Mouse (Mus musculus): ENCODE data around the gene Mthfs.
"Not testable (repeated sequence)": the region's sequence is repeated elsewhere in the genome, so short reads cannot be mapped to it uniquely, and the experiment has no call there.

The Mthfs gene

DNA sequence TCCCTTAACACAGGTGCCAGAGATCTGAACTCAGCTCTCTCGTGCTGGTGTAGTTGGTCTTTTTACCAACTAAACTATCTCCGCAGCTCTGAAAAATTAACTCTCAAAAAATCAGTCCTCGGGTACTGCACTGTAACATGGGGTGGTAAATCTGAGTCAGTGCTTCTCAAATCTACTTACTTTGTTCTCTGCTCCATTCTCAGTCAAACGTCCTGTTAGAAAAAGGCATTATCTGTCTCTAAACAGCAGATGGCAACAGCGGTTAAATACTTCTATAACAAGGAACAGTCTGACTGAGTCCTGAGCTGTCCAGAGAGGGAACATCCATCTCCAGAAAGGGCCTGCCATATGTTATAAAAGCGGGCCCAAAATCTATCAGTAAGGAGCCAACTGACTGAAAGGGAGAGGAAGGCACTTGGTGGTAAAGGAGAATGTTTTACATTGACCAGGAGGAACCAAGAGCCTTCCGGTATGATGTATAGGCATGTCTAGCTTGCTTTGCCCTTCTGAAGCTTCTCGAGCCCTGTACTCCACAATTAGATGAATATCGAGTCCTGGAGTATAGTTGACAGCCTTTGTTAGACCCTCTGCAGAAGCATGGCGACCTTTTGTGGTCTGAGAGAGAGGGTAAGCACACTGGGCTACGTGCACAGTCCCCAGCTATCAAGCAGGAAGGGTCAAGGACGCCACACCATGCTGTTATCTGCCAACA lies at the start of gene Mthfs:
TSS of gene Mthfs (plus strand) at position 324 of the 712 bp plus-strand sequence.
- DNase-seq (ENCODE audit: low read depth, low spot score) = peak; percentile 32

DNA sequence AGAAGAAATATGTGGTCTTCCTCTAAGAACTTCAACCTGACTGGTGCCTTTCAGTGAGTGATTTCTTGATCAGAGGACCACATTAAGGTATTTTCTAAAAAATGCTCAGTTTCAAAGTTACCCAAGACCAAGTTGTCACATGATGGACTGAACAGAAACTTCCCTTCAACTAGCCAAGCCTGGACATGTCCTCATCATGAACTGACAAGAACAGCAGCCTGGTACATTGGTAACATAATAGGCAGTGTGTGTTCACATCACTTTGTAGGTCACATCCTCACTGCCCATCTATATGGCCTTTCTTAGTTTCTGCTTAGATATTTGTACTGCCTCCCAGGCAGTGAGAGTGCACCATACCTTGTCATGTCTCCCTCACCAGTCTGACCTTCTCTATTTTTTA lies 37.9 kb upstream of the Mthfs start:
- DNase-seq (ENCODE audit: low read depth, low spot score) = not testable (repeated sequence)

DNA sequence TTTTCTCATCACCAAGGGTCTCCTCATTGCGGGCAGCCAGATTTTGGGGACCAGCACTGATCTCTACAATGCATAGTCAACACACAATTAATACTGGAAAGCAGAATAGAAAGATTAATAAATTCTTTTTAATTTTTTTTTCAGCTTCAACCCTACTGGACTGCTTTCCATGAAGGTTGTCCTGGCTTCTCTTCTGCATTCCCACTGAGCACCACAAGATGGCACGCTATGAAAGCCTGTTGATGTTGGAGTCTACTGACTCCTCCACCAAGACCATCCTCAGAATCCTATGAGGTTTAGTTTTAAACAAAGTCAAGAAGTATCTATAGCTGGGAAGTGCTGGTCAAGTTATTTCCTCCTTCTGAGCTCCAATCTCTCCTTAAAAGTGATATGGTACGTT lies 31.6 kb upstream of the Mthfs start:
- peak; percentile 69 for DNase-seq (ENCODE audit: low read depth, low spot score)

DNA sequence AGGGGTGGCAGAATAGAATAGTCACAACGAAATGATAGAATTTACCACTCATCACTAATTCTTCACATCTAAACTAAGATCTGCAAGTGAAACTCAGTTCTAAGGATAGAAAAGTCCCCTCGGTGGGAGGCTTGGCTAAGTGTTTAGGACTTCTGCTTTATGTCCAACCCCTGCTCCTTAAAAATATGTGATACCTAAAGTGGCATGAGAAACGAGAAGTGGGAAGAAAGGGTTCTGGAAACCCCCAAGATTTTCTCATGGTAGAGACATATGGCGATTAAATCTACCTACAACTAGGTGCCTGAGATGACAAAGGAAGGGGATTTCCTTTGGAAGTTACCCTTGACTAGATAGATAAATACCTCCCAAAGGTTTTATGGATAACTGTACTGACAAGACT lies 31.0 kb upstream of the Mthfs start:
- DNase-seq (ENCODE audit: low read depth, low spot score) = not testable (repeated sequence)

DNA sequence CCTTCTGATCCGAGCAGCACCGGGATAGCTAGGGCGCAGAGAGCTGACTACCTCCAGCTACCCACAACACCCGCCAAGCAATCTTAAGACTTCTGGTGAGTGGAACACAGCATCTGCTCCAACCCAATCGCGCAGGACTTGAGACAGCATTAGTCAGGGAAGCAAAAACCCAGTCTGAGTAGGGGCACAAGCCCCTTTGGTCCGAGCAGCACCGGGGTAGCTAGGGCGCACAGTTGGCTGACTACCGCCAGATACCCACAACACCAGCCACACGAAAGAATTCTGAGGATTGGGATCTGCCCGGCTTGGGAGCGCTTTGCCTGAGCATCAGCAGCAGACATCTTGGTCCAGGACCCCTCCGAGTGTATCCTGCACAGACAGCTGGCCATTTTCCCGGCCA lies 23.5 kb upstream of the Mthfs start:
- not testable (repeated sequence) for DNase-seq (ENCODE audit: low read depth, low spot score)

DNA sequence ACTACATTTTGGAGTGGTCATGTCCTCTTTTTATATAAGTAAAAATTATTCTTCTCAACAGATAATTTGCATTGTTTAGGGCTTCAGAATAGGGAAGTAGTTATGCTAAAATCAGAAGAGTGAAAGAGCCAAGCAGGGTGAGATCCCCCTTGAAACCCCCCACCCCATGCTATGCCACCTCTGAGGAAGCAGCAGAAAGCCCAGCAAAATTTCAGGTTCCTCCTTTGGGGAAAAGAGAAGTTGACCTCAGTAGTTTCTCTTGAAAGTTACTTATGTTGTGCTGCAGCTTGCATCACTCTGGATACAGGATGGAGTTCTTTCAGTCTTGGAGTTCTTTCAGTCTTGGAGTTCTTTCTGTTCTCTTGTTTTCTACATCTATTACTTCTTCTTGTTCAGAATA lies 15.0 kb upstream of the Mthfs start:
- not testable (repeated sequence) for DNase-seq (ENCODE audit: low read depth, low spot score)

DNA sequence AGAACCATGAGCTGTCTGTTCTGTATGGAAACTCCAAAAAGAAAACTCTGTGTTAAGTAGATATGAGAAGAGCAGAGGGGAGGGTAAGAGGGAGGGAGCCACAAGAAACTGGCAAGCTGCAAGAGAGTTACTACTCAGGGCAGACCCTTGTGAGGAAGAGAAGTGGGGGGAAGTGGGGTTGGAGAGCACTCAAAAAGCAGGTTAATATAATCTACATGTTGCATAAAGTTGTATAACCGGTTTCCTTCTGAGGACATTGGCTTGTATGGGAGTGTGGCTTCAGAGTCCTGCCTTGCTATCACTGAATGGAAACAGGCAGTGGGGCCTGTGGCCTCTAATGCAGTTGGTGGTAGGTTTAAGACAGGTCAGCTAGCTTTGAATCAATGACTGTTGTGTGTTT lies 13.0 kb upstream of the Mthfs start:
- DNase-seq (ENCODE audit: low read depth, low spot score) = not testable (repeated sequence)

DNA sequence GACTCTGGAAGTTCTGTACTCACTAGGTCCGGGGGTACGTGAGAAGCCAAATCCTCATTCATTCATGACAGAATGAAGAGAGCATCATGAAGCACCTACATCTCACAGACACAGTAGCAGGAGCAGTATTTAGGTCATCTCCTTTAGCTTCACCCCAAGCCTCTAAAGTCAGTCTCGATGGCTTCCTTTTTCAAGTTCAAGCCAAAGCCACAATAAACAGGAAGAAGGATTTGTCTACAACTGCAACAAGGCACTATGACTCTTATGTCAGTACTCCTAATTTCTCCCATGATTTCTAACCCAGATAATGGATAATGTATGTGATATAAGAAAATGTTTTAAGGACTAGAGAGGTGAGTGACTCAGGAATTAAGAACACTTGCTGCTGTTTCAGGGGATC lies 12.1 kb upstream of the Mthfs start:
- peak; percentile 30 for DNase-seq (ENCODE audit: low read depth, low spot score)

DNA sequence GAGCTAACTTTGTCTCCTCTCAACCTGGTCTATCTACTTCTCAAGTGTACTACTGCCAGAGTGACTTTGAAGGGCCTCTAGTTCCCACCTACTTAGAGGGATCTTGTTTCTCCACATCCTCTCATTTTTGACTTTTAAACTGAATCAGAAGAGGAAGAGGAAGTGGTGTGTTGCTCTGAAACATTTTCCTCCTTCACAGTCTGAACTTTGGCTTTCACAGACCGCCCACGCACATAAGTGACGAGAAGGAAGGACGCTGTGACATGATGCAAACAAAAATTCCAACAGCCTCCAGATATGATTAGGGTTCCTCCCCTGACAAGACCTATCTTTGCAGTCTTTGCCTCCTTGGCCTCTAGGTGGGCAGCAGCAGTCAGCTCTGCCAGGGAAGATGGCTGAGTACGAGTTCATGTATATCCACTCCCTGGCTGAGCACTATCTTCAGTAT lies 11.5 kb upstream of the Mthfs start, which contains the start of the genes Bcl2a1b and Gm29094:
TSS of gene Bcl2a1b (plus strand) at position 241 of the 448 bp plus-strand sequence.
TSS of gene Gm29094 (plus strand) at position 411 of the 448 bp plus-strand sequence.
- DNase-seq (ENCODE audit: low read depth, low spot score) = peak; percentile 70

DNA sequence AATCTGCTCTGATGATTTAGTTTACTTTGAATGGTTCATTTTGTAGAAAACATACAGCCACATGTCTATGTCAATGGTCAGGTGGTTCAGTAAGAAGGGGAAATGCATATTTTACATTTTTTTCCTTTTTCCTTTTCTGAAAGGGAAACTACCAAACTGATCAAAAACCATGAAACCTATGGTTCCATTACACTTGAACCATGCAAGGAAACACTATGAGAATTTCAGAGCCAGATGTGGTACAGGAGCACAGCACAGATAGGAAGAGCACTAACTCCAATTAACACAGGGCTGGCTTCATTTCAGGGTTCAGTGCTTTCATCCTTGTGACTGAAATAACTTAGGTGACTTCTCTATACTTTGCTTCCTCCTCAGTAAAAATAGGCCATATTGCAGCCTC lies 8.2 kb upstream of the Mthfs start:
- DNase-seq (ENCODE audit: low read depth, low spot score) = peak; percentile 24

DNA sequence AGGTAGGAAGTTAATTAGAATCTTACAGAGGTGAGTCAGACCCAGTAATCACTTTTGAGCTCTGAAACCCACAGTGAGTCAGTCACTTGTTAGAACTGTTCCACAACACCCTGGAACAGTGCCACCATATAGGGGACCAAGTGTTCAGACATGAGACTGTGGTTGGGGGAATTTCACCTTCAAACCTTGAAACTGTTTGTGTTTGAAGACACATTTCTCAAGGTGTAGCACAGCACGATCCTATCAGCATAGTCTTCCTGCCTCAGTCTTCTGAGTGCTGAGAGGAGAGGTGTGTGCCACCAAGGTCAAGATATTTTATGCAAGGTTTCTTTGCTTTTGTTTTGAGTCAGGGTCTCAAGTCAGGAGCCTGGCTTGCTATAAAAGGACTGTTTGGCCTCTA lies 1.5 kb upstream of the Mthfs start:
- DNase-seq (ENCODE audit: low read depth, low spot score) = peak; percentile 72

DNA sequence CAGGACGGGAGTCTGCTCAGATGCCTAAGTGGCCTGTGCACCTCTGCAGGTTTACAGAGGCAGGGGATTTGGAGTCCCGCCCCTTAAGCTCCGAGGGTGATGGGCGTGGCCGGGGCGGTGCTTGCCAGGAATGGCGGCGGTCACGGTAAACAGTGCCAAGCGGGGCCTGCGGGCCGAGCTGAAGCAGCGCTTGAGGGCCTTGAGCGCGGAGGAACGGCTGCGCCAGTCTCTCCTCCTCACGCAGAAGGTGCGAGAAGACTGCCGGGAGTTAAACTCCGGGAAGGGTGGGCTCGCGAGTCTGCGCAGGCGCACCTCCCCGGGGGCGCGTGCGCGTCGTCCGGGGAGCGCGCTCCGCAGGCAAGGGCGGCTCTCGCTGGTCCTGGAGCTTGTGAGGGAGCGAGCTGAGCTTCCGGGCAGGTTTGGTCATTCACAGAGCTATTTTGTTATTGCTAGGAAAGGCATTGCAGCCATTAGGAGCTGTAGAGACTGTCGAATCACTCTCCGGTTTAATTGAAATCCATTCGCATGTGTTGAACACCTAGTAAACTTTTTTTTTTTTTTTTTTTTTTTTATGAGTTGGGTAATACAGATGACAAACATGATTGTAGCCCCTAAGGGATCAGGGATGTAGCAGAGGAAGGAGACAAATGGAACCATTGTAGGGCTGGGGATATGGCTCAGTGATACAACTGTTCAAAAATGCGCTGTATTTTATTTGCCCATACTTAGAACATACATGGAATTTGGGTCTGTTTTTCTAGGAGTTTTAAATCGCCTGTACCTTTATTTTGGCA lies 786 bp downstream of the Mthfs start:
- DNase-seq (ENCODE audit: low read depth, low spot score) = peak; percentile 22

DNA sequence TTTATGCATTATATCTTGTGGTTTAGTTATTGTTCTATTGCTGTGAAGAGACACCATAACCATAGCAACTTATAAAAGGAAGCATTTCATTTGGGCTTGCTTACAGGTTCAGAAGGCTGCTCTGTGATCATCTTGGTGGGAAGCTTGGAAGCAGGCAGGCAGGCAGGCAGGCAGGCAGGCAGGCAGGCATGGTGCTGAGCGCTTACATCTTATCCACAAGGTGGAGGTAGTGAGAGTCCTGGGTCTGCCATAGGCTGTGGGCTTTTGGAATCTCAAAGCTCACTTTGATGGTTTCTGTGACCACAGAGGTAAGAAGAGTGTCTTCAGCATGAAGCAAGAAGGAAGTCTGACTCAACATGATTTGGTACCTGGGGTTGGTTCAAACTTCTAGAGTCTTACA lies 2.0 kb downstream of the Mthfs start:
- peak; percentile 51 for DNase-seq (ENCODE audit: low read depth, low spot score)

DNA sequence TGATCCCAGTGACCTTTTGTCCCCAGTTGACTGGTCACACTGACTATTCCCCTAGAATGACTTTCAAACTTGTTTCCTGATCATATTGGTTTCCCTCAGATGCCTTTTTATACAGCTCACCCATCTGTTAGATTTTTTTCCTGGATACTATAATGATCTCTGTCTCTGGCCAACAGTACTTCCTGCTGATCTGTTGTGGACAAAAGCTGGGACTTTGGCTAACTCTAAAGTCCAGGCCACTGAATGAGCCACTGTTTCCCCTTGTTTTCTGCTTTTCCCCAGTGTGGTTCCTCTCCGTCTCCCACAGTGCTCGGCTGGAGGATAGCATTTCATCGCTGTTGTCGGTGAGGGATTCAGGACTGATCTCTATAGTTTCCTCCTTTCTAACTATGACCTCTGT lies 7.7 kb downstream of the Mthfs start:
- DNase-seq (ENCODE audit: low read depth, low spot score) = not testable (repeated sequence)

DNA sequence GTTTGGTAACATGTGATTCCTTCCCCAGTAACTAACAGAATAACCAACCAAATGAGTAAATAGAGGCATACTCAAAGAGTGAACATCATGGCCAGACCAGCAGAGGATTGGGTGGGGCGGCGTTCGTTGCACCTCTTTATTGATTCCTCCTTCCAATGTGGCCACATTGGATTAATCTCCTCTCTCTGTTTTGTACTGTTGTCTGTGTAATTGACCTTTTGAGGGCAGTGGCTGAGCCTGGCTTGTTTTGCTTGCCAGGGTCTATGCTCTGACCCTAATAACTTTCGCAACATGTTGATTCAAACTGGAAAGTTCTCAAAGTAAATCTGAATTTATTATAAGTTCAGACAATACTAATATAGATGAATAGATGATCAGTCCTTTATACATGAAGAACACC lies 9.2 kb downstream of the Mthfs start:
- not testable (repeated sequence) for DNase-seq (ENCODE audit: low read depth, low spot score)

DNA sequence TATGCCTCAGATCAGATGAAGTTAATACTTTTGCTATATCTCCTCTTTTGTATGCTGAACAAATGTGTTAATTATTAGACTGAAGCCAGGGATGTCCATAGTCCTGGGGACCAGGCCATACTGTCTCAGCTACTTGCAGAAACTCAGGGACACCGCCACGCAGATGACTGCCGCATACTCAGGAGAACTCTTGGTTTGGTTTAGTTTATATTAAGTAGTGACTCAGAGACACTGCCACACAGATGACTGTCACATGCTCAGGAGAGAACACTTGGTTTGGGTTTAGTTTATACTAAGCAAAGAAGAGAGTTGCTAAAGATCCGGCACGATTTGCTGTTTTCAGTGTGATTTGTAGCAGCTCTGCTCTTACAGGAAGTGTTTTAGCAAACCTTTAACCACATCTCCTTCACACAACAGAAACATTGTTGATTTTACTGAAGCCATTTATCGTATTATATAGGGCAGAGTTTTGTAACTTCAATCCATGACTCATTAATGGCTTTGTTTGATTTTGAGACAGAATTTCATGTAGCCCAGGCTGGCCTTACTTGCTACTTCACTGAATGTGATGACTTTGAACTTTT lies 10.3 kb downstream of the Mthfs start:
- peak; percentile 18 for DNase-seq (ENCODE audit: low read depth, low spot score)

DNA sequence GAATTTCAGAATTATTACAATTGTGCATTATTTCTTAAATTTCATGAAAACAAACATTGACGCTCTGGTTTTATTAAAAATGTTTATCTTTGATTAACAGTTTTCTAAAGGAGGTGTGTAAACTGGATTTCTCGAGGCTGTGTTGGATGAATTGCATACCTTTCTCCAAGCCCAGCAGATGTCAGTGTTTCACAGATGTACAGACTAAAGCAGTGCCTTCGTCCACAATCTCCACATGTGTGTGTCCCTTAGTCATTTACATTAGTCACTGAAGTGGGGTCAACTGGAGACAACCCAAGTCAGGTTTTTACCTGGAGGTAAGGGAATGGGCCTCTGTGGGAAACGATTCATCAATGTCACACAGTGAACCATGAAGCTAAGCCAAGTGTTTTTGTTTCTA lies 15.6 kb downstream of the Mthfs start:
- DNase-seq (ENCODE audit: low read depth, low spot score) = peak; percentile 12

DNA sequence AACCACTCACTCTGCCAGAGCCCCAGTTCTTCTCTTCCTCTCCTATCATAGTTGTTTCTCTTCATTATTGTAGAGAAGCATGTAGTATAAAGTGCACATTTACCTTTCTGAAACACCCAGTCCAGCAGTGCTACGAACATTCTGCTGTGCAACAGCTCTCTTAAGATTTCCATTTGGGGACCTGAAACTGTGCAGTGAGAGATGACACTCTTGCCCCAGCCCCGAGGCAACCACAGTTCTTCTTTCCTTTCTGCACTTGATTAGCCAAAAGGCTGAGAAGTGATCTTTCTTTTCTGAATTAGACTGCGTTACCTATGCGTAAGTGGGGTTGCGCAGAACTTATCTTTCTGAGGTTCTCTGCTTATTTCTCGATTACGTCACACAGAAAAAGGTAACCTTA lies 17.6 kb downstream of the Mthfs start:
- DNase-seq (ENCODE audit: low read depth, low spot score) = no peak

DNA sequence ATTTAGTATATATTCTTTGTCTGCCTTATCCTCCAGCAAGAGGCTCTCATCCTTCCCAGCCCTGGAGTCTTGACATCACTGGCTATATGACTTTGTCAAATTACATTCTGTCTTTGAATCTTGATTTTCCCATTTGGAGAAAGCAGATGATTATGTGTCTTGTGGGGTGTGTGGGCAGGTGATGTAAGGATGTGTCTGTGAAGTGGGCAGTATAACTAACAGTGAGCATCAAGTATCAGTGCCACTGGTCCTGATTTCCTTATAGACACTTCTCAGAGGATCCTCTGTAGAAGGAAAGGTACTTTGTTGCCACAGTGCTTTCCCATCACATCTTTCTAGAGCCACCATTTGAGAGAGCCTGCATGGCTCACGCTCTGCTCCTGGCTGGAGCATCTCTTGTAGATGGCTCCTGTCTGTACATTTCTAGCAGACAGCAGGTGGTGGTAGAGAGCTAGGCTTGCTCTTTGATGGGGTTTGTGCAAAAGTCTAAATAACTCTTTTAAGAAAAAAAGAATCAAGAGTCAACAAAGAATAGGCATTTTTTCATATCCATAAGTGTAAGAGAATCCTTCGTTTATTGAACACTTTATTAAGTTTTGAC lies 20.5 kb downstream of the Mthfs start:
- not testable (repeated sequence) for DNase-seq (ENCODE audit: low read depth, low spot score)

DNA sequence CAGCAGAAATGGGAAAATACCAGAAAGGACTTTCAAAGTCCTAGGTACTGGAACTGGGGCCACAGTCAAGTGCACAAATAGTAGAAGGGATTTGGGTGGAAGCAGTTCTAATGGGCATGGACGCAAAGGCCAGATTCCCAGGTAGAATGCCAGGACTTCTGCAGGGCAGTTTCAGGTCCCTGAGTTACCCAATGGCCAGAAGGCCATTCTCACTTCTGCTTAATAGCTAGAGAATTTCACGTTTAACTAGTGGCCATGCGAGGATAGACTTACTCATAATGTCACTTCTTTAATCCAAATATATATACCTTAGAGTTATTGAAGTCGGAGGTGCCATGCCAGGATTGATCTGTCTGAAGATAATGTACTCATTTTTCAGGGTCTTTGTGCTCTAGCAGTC lies 26.7 kb downstream of the Mthfs start:
- not testable (repeated sequence) for DNase-seq (ENCODE audit: low read depth, low spot score)

DNA sequence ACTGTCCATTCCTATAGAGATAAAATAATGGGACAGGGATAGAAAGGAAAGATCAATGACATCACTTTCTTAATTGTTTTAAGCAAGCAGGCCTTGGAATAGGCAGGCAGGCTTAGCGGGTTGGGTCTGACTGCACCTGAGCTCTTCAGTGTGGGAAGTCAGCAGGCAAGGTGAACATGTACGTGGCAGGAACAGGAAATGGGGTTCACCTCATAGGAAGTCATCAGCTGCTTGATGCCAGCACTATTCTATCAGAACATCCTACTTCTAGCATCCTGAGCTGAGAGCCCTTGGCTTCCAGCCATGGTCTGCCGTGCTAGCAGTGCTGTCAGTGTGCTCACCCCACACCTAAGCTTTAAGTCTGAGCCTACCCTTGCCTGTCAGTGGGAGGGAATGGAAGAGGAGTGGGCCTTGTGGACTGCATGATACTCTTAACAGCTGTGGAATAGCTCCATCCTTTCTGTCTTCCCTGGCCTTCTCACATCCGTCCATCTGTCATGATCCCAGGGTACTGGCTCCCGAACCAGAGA lies 28.6 kb downstream of the Mthfs start:
- DNase-seq (ENCODE audit: low read depth, low spot score) = not testable (repeated sequence)

Measured in CD4-positive, CD25-positive, alpha-beta regulatory T cell, adult 2 months (primary cell).